Mouse (Mus musculus) bone marrow macrophage, adult 2 months (primary cell): ENCODE measurements around the gene Man2a1. TPM values are rescaled to one million over a fixed set of nuclear protein-coding genes. Genes with fewer than 3 reads are reported as not detected.
A peak's percentile ranks its signal among the peaks of the same experiment; 100 is the strongest.

Source experiments
- H3K27ac ChIP-seq: 2 replicates; pipeline ENCODE4 v1.5.1; 2012; ENCODE audit warnings: low read depth, low read length; ENCODE audit not compliant: insufficient read depth
- H3K4me1 ChIP-seq: 2 replicates; pipeline ENCODE4 v1.6.1; 2012; ENCODE audit warnings: low read length; ENCODE audit not compliant: control insufficient read depth, insufficient read depth
- H3K4me3 ChIP-seq: 2 replicates; pipeline ENCODE4 v1.5.1; 2012; ENCODE audit warnings: mild to moderate bottlenecking, low read length, moderate library complexity; ENCODE audit not compliant: insufficient read depth
- CTCF ChIP-seq: IDR thresholded peaks from 2 replicates; pipeline ENCODE4 v1.5.1; 2012; ENCODE audit warnings: low read depth, mild to moderate bottlenecking, low read length, moderate library complexity
- POLR2A ChIP-seq: IDR thresholded peaks from 2 replicates; pipeline ENCODE4 v1.6.1; 2012; ENCODE audit warnings: mild to moderate bottlenecking, low read depth, low read length, borderline replicate concordance
- polyA plus RNA-seq: library from polyadenylated mRNA; stranded (reverse); fragments of >200 nt; gene quantifications from 2 replicates; pipeline ENCODE4 v1.2.4, GENCODE M21; 2012; ENCODE audit not compliant: missing spikeins, insufficient read depth, insufficient read length

Man2a1 gene
- polyA plus RNA-seq, 1 experiment, result 42.3 TPM

- no peak overlapping the region for H3K4me3 ChIP-seq
- peaks cover 8% of the 10 kb centered on the region for H3K4me1 ChIP-seq
- H3K27ac ChIP-seq, result no peak overlapping the region
- no peak for TF ChIP-seq POLR2A
- TF ChIP-seq CTCF, result no peak
Observed at GRCm38 (mm10) chr17:64578346-64578745, 22.2 kb upstream of the Man2a1 start.

GRCm38 (mm10) chr17:64579696-64580095, 20.8 kb upstream of the Man2a1 start:
- Histone ChIP-seq H3K4me3 (peak overlapping the region; percentile 4; the same call in 1 of the 2 replicates), H3K4me1 (peaks cover 8% of the 10 kb centered on the region), H3K27ac (no peak overlapping the region)
- TF ChIP-seq POLR2A (no peak), CTCF (no peak)

- H3K27ac ChIP-seq, result no peak overlapping the region
- TF ChIP-seq POLR2A, result no peak
- no peak for TF ChIP-seq CTCF
- H3K4me3 ChIP-seq, result no peak overlapping the region
- H3K4me1 ChIP-seq, result peaks cover 8% of the 10 kb centered on the region
Observed at GRCm38 (mm10) chr17:64581133-64581532, 19.4 kb upstream of the Man2a1 start.

GRCm38 (mm10) chr17:64581962-64582361, 18.6 kb upstream of the Man2a1 start:
- Histone ChIP-seq H3K4me1 (peaks cover 8% of the 10 kb centered on the region), H3K27ac (no peak overlapping the region), H3K4me3 (no peak overlapping the region)
- TF ChIP-seq POLR2A (no peak), CTCF (no peak)

GRCm38 (mm10) chr17:64590483-64590882, 10.1 kb upstream of the Man2a1 start:
- Histone ChIP-seq H3K4me1 (peaks cover 10% of the 10 kb centered on the region), H3K27ac (no peak overlapping the region), H3K4me3 (no peak overlapping the region)
- TF ChIP-seq POLR2A (no peak), CTCF (no peak)

GRCm38 (mm10) chr17:64591366-64591765, 9.2 kb upstream of the Man2a1 start:
- no peak overlapping the region for H3K27ac ChIP-seq
- H3K4me1 ChIP-seq, result peaks cover 10% of the 10 kb centered on the region
- no peak overlapping the region for H3K4me3 ChIP-seq
- TF ChIP-seq CTCF (no peak), POLR2A (no peak)

GRCm38 (mm10) chr17:64592355-64592754, 8.2 kb upstream of the Man2a1 start:
- no peak overlapping the region for H3K27ac ChIP-seq
- peaks cover 10% of the 10 kb centered on the region for H3K4me1 ChIP-seq
- no peak overlapping the region for H3K4me3 ChIP-seq
- TF ChIP-seq POLR2A (no peak), CTCF (no peak)

- Histone ChIP-seq H3K4me1 (peaks cover 10% of the 10 kb centered on the region), H3K27ac (no peak overlapping the region), H3K4me3 (no peak overlapping the region)
- TF ChIP-seq POLR2A (no peak), CTCF (no peak)
Observed at GRCm38 (mm10) chr17:64592788-64593187, 7.7 kb upstream of the Man2a1 start.

- Histone ChIP-seq H3K27ac (no peak overlapping the region), H3K4me3 (no peak overlapping the region), H3K4me1 (peaks cover 11% of the 10 kb centered on the region)
- TF ChIP-seq CTCF (no peak), POLR2A (no peak)
Observed at GRCm38 (mm10) chr17:64597770-64598169, 2.8 kb upstream of the Man2a1 start.

GRCm38 (mm10) chr17:64599916-64600315, 620 bp upstream of the Man2a1 start:
- H3K4me3 ChIP-seq, result peak overlapping the region; percentile 61
- peak overlapping the region; percentile 61 for H3K27ac ChIP-seq
- TF ChIP-seq CTCF (no peak), POLR2A (no peak)
- peaks cover 19% of the 10 kb centered on the region for H3K4me1 ChIP-seq

GRCm38 (mm10) chr17:64601091-64601750, 685 bp downstream of the Man2a1 start:
- Histone ChIP-seq H3K27ac (peak overlapping the region; percentile 72), H3K4me1 (peaks cover 19% of the 10 kb centered on the region), H3K4me3 (peak overlapping the region; percentile 79)
- TF ChIP-seq POLR2A (no peak), CTCF (no peak)
